Mouse (Mus musculus): ENCODE data around the gene Trim11.

GRCm38 (mm10) chr11:59000635-59001034, 22.7 kb downstream of the Trim11 start:
- TF ChIP-seq CTCF (IDR thresholded peaks at IDR 0.05; ENCODE audit: low read depth) (no peak), EP300 (IDR thresholded peaks at IDR 0.05; ENCODE audit: low read depth) (no peak)

Data from heart, postnatal 0 days (tissue).